Mouse (Mus musculus) heart, postnatal 36 days (tissue): ENCODE measurements at regions not wholly inside any gene's neighbourhood (a gene's known extent, or its start where the extent isn't known, plus 50 kb on each side); places are given as distances from the start of the nearest gene placed in this dataset.
"Not testable (repeated sequence)": the region's sequence is repeated elsewhere in the genome, so short reads cannot be mapped to it uniquely, and the experiment has no call there.

Experiments
- DNase-seq, 2 experiments: peaks; one replicate each; pipeline ENCODE4 v3.0.0; 2021 to 2022
- intact Hi-C: fragments of 180-260 bp; cut with DNase I; formaldehyde crosslinking; loops from one replicate; pipeline ENCODE4 v1.15.1; 2025

GRCm38 (mm10) chr7:137947424-137947823 is 450.1 kb downstream of the Tcerg1l start:
- DNase-seq, result no peak
- intact Hi-C loops, result no loop called here

- no peak for DNase-seq
- intact Hi-C loops, result no loop called here
These were observed 440.2 kb downstream of the Tcerg1l start for GRCm38 (mm10) chr7:137957354-137957753.

DNA sequence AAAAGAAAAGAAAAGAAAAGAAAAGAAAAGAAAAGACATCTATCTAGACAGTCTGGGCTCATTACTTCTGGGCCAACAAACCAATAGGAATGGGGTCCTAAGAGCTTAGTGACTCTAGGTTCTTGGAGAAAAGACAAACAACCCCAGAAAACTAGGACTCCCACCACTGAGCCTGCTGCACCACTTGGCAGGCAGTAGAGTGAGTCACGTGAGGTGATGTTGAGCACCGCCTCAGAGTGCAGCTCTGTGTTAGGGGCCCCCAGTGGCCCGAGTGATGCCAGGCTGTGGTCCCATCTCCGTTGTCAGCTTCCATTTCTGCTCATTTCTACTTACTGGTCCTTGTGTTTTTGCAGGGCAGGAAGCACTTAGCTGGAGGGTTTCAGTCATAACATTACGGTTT is 439.7 kb downstream of the Tcerg1l start:
- intact Hi-C loops, result no loop called here
- no peak for DNase-seq

- no peak for DNase-seq
- intact Hi-C loops, result no loop called here
These were observed 433.9 kb downstream of the Tcerg1l start for GRCm38 (mm10) chr7:137963470-137964095.

DNA sequence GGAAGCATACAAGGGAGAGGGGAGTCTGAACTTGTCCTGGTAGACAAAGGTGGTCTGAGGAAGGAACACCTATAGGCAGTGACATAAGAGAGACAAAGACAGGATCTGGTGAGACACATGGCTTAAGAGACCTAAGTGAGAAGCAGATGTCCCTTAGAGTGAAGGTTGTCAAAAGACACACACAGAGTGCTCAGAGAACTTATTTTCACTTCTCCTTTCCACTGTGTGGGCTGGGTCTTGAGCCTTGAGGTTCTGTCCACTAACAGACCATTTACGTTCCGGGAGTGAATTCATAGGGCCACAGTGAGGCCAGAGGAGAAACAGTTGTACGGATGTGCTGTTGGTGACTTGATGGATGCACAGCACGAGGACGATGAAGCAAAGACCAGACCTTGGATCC is 422.8 kb downstream of the Tcerg1l start:
- intact Hi-C loops, result no loop called here
- DNase-seq, result no peak

DNA sequence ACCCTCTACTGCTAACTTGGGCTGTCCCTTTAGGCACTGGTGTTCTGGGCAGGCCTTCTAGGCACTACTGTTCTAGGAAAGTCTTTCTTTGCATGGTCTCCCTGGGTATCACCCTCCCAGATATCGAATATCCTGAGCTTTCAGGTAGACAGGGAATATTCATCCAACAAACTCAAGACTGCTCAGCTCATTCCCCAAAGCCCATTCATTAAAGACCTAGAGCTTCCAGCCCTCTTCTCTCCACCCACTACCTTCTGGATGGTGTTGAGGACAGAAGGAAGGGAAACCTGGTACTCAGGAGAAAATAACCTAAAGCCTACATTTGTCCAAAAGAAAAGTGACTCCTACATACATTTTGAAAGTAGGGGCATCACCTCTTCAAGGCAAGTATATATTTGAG is 420.0 kb downstream of the Tcerg1l start:
- intact Hi-C loops, result no loop called here
- no peak for DNase-seq

GRCm38 (mm10) chr7:137979361-137979760 is 418.2 kb downstream of the Tcerg1l start:
- DNase-seq, result no peak
- intact Hi-C loops, result no loop called here

- intact Hi-C loops, result no loop called here
- no peak for DNase-seq
These were observed 391.7 kb downstream of the Tcerg1l start for GRCm38 (mm10) chr7:138005806-138006205.

DNA sequence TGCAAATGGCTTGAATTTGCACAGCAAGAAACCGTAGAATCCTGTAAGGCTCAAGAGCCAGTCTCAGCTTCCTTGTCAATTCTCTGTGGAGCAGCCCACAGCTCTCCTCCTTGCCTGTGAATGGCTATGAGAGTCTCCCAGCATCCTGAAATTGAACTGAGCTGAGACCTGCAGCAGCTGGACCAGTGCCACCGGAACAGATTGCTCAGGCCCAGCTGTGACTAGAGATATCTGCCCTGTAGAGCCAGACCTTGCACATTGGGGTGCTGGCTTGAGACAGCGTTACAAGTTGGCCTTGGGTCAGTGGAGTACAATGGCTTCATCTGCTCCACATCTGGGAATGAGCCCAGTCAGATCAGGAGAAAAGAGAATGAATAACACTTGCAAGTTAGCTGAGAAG is 390.6 kb downstream of the Tcerg1l start:
- intact Hi-C loops, result no loop called here
- peak; percentile 26 to 42 for DNase-seq

DNA sequence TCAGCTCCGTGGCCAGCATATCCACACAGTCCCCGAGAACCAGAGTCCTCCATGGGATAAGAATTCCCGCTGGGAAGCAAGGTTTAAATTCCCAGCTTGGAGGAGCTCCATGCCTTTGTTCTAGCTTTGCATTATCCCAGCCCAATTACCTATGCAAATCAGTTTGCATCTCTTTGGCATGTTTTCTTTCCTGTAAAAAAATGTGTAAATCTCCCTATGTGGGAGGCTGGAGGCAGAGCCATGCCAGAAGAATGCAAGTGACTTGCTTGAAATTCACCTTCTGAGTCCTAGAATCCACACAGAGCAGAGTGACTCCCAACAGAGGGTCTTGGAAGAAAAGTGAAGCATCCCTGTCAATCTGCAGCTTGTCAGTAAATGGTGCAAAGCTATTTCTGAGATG is 388.9 kb downstream of the Tcerg1l start:
- no peak for DNase-seq
- intact Hi-C loops, result no loop called here

DNA sequence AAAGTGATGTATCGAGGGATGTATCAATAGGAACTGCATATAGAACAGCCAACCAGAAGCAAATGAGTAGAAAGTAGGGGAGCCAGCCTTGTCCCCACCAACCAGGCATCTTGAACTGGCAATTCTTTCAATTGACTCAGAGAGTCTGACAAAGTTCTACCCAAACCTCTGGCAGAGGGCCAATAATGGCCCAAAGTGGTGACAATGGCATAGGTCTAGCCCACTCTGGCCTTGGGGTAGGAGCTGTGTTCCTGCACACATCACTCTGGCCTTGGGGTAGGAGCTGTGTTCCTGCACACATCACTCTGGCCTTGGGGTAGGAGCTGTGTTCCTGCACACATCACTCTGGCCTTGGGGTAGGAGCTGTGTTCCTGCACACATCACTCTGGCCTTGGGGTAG is 373.5 kb downstream of the Tcerg1l start:
- DNase-seq, intact Hi-C loops: not testable (repeated sequence)

DNA sequence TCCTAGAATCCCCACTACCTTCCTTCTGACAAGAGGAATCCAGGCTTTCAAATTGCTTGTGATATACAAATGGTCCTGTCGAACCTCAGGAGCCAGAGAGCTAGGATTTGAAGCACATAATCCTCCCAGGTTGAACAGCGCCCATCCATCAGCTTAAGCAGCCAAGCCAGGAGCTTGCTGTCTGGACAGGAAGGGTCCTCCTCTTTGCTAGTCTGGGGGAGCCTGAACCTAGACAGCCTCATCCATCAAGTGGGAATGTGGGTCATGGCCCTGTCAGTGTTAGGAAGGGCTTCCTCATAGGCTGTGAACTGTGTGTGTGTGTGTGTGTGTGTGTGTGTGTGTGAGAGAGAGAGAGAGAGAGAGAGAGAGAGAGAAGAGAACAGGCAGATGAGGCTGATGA is 345.8 kb downstream of the Tcerg1l start:
- DNase-seq, result no peak
- intact Hi-C loops, result no loop called here

GRCm38 (mm10) chr7:138054756-138055155 is 342.8 kb downstream of the Tcerg1l start:
- DNase-seq, result no peak
- intact Hi-C loops, result no loop called here

DNA sequence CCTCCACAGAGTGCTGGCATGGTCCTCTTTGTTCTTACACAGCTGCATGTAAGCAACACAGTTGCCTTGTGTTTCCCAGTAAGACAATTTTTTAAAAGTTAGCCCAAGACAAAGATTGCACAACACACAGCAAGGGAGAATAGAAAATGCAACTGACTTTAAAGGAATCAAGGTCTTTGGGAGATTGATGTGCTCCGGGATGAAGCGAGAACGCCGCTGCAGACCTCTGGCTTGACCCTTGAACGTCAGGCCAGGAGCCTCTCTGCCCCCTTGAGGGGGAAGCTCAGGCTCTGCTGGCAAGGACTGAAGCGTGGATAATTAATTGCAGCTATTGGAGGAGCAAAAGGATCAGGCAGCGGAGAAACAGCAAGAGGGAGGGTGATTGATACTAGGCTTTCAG is 336.4 kb downstream of the Tcerg1l start:
- intact Hi-C loops, result no loop called here
- DNase-seq, result no peak

GRCm38 (mm10) chr7:138066921-138067320 is 330.6 kb downstream of the Tcerg1l start:
- DNase-seq, result no peak
- intact Hi-C loops, result no loop called here

DNA sequence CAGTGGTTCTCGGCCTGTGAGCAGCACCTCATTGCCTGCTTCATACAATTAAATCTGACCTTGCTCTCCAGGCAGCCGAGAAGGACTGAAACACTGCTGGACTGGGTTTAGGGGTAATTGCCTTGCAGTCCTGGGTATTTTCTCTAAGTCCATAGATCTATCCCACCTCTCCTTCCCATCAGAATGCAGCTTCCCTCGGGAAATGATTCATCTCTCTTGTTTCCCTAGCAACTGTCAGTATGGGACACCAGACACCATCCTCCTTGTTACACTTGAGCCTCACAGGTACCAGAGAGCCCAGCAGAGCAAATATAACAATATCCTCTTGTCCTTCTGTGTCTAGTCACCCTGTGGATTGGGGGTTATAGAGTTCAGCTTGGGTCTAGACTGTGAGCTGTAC is 322.3 kb downstream of the Tcerg1l start:
- intact Hi-C loops, result no loop called here

GRCm38 (mm10) chr7:138083980-138084379 is 313.6 kb downstream of the Tcerg1l start:
- peak; percentile 76 to 78 for DNase-seq
- intact Hi-C loops, result loop anchor here (1.0 to 5.0 kb wide), 2 partner anchors 532 to 606 kb away; no protein-coding TSS in a partner anchor

More for the DNA sequence above, 322.3 kb downstream of the Tcerg1l start:
- DNase-seq, result no peak

GRCm38 (mm10) chr7:138107471-138108210 is 289.9 kb downstream of the Tcerg1l start:
- intact Hi-C loops, result no loop called here
- DNase-seq, result no peak

- intact Hi-C loops, result no loop called here
- no peak for DNase-seq
These were observed 276.0 kb downstream of the Tcerg1l start for GRCm38 (mm10) chr7:138121497-138121896.

GRCm38 (mm10) chr7:138129701-138130100 is 267.8 kb downstream of the Tcerg1l start:
- DNase-seq, result no peak
- intact Hi-C loops, result no loop called here

- intact Hi-C loops, result no loop called here
- DNase-seq, result no peak
These were observed 264.1 kb downstream of the Tcerg1l start for GRCm38 (mm10) chr7:138133427-138133826.

DNA sequence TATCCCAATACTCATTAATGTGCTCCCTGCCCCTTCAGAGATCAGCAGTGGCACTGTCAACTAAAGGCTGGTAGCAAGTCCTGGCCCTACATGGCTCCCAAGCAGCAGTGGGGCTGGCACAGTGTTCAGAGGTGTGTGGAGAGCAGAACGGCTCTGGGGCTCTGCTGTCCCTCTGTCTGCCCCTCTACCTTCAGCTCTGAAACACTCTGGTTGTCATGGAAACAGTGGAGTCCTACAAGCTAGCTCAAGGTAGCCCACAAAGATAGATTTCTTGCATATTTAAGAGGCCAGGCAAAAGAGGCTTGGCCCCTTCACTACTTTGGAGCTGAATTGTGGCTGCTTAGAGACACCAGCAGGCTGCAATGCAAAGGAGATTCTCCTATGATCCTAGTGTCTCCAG is 259.6 kb downstream of the Tcerg1l start:
- intact Hi-C loops, result no loop called here
- DNase-seq, result no peak
